Mouse (Mus musculus): ENCODE measurements around the gene Ifi47.

DNA sequence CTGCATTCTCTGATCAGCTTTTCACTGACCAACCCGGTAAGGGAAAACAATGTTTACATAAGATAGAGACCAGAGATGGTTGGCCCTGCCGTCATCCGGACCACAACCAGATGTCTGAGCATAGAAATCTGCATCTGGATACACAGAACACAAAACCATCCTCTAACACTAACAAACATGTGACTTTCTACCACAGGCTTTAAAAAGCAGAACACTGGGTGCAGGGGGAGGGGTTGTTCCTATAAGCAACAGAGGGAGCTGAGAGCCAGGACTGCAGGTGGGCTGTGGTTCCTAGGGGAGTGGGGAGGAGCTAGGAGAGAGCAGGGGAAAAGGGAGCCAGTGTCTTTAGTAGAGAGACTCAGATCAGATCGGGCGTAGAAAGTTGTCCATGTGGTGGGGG lies 25.1 kb downstream of the Ifi47 start:
- TF ChIP-seq POLR2A (IDR thresholded peaks at IDR 0.05; ENCODE audit: low read depth, low read length) (no peak), CTCF (IDR thresholded peaks at IDR 0.05; ENCODE audit: extremely low read depth, insufficient read depth, insufficient read length, insufficient replicate concordance) (no peak)

Data from spleen, adult 2 months (tissue).